Mouse (Mus musculus): ENCODE results near the gene Alg2. TPM values are rescaled to one million over a fixed set of nuclear protein-coding genes. Genes with fewer than 3 reads are reported as not detected.

The Alg2 gene
- total RNA-seq, 2 experiments from 2014 or later: 138 to 146 TPM

DNA sequence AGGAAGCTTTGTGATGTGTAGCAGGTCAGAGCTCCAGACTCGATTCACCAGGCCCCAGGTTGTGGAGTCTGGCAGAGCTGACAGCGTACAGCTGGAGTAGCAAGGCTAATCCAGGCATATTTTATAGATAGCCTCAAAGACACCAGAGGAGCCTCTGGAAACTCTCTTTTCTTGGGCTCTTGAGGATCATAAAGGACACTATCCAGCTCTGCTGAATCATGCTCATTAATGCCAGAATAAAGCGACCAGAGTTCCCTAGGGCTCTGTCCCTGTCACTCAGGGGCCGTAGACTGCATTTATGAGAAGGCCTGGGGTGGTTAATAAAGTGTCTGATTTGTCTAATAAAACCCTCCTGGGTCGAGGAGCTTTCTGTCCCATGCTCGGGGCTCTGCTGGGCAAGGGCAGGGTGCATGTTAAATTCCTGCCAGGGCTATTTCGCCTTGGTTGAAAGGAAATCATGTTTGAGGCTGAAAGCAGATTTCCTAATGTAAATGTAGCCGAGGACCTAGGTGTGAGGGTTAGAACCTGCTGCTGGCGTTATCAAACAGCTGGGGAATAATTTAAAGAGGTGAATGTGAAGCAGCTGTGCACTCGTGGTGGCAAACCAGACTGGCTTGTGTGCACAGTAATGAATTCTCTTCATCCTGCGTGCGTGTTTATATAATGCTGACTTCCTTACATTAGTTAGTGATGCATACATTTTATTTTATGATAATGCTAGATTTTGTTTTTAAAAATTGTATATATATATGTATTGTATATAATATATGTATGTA, 18.4 kb upstream of the Alg2 start:
- no peak overlapping the region for H3K4me3 ChIP-seq
- no peak for TF ChIP-seq CTCF (conservative IDR thresholded peaks at IDR 0.05)
- no peak overlapping the region for H3K27ac ChIP-seq
- DNase-seq (ENCODE audit: low spot score in 2 of 2): no peak

DNA sequence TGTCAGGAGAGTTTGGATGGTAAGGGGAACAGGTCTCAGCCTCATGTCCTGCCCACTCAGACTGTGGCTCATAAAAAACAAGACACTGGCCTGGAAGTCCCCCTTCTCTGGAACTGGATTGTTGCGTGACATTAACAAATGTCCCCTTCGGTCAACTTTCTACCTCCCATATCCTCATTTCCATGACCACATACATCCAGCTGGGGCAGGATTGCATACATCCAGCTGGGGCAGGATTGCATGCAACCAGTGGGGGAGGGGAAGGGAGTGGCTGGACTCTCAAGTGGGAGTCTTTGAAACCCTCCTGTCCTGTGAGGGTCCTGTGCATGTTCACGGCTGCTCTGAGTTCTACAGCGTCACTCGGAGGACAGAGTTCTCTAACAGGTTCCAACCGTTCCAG, 17.1 kb upstream of the Alg2 start:
- TF ChIP-seq CTCF (conservative IDR thresholded peaks at IDR 0.05): no peak
- no peak for DNase-seq (ENCODE audit: low spot score in 2 of 2)
- H3K4me3 ChIP-seq: no peak overlapping the region
- H3K27ac ChIP-seq: no peak overlapping the region

DNA sequence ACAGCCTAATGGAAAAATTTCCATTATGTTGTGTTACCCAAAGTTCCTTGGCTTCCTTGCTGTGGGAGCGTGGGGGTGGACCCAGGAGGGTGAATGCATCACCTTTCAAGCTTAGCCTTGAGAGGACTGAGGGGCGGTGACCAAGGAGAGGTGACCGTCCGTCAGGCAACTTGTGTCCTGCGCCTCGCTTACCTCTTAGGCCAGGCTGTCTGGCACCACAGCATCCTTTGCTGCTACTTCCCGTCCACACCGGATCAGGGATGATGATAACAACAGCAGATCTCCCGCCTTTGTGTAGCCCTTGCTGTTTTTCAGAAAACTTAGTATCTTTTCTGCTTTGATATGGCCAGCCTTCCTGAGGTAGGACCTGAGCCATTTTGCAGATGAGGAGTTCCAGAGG, 6.4 kb upstream of the Alg2 start:
- H3K27ac ChIP-seq: no peak overlapping the region
- H3K4me3 ChIP-seq: no peak overlapping the region
- no peak for DNase-seq (ENCODE audit: low spot score in 2 of 2)
- no peak for TF ChIP-seq CTCF (conservative IDR thresholded peaks at IDR 0.05)

DNA sequence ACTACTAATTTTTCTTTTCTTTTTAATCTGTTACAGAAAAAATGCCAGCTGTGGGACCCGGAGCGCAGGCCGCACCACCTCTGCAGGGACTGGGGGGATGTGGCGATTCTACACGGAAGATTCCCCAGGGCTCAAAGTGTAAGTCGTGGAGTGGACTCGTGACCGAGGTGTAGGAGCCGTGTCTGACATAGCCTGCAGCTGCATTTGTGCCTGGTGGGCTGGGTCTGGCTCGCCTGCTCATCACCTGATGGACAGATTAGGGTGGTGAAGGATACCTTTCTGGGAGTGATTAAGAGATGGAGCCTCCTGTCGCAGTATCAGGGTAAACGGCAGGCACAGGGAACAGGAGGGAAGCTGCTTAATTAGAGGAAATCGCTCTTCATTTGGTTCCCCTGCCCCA, 6.0 kb upstream of the Alg2 start:
- H3K4me3 ChIP-seq: no peak overlapping the region
- no peak for TF ChIP-seq CTCF (conservative IDR thresholded peaks at IDR 0.05)
- no peak for DNase-seq (ENCODE audit: low spot score in 2 of 2)
- no peak overlapping the region for H3K27ac ChIP-seq

DNA sequence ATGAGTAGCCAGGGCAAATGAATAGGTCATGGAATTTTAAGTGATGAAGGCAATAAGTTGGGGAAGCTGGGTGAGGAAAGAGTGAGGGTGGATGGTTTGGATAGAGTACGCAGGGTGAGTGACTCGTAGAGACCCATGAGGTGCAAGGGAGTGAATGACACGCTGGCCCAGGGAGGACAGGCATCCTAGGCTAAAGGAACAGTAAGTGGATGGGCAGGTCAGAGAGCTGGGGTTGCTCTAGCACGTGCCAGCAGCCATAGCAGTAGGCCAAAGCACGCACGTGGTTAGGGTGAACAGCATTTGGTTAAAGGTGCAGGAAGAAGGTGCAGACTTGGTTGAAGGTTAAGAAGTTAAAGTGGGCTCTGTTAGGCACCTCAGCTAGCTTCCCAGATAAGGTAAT, 3.4 kb upstream of the Alg2 start:
- H3K27ac ChIP-seq: no peak overlapping the region
- no peak for TF ChIP-seq CTCF (conservative IDR thresholded peaks at IDR 0.05)
- H3K4me3 ChIP-seq: no peak overlapping the region
- DNase-seq (ENCODE audit: low spot score in 2 of 2): no peak

DNA sequence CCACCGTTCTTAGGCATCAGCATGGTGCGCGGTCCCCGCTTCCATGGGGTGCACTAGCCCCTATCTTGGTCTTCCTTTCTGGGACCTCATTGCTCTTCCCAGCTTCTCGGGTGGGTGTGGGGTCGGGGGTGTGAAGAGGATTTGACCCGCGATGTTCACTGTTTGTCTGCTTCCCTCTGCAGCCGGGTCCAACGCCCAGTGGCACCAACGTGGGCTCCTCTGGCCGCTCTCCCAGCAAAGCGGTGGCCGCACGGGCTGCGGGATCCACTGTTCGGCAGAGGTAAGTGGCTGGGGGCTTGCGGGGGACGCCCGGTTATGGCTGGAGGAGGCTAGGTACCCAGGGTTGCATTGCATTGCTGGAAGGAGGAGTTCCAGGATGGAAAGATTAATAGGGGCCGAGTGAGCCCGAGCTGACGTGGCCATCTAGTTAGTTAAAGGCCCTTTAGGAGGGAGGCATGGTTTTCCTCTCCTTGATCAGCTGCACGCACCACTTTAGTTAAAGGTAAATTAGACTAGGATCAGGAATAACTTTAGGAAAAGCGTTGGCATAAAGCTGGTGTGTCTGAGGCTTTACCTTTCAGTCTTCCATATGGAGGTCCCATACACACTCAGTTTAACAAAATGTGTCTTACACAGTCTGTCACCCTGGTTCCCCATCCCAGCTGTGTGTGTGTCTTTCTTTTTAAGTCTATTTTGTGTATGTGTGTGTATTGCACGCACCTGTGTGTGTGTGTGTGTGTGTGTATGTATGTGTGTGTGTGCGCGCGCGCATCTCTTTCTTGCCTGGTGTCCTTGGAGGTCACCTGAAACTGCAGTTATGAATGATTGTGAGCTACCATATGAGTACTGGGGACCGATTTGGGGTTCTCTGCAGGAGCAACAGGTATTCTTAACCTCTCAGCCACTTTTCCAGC, 854 bp upstream of the Alg2 start:
- peak overlapping the region; percentile 97 for H3K27ac ChIP-seq
- TF ChIP-seq CTCF (conservative IDR thresholded peaks at IDR 0.05): no peak
- peak in 1 of 2 experiments; percentile 10 for DNase-seq (ENCODE audit: low spot score in 2 of 2)
- H3K4me3 ChIP-seq: peak overlapping the region; percentile 97

DNA sequence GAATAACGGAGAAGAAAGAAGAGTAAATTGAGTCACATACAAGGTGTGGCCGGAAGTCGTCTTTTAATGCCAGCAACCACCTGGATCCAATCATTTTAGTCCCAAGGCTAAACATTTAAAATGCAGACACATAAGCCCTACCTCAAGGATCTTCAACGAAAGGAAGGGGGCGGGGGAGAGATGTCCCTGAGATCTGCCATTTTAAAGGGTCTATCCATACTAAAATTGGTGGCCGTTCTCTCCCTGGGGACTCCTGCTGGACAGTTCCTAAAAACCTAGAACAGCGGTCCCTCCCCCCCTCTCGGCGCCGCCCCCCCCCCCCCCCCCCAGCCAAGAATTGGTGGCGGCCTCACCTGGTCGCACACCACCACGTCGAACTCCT, 556 bp downstream of the Alg2 start:
- no peak for DNase-seq (ENCODE audit: low spot score in 2 of 2)
- peak overlapping the region; percentile 97 for H3K4me3 ChIP-seq
- peak; percentile 39 for TF ChIP-seq CTCF (conservative IDR thresholded peaks at IDR 0.05)
- H3K27ac ChIP-seq: peak overlapping the region; percentile 97

DNA sequence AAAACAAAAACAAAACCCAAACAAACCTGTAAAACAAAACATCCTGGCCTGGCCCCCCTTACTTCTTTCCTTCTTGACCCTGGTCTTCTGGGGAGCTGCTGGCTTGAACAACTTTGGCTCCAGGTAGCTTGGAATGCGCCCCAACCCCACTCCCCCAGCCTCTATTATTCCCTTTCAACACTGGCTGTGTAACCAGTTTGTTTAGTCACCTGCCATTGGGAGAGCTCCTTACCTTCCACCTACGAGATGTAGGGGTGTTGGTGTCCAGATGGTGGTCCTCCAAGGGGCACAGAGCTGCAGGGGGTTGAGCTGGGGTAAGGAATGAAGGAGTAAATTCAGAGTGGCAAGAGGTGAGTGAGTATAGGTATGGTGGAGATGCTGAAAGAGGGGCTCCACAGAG, 6.9 kb downstream of the Alg2 start:
- H3K4me3 ChIP-seq: no peak overlapping the region
- no peak overlapping the region for H3K27ac ChIP-seq
- no peak for DNase-seq (ENCODE audit: low spot score in 2 of 2)
- no peak for TF ChIP-seq CTCF (conservative IDR thresholded peaks at IDR 0.05)

DNA sequence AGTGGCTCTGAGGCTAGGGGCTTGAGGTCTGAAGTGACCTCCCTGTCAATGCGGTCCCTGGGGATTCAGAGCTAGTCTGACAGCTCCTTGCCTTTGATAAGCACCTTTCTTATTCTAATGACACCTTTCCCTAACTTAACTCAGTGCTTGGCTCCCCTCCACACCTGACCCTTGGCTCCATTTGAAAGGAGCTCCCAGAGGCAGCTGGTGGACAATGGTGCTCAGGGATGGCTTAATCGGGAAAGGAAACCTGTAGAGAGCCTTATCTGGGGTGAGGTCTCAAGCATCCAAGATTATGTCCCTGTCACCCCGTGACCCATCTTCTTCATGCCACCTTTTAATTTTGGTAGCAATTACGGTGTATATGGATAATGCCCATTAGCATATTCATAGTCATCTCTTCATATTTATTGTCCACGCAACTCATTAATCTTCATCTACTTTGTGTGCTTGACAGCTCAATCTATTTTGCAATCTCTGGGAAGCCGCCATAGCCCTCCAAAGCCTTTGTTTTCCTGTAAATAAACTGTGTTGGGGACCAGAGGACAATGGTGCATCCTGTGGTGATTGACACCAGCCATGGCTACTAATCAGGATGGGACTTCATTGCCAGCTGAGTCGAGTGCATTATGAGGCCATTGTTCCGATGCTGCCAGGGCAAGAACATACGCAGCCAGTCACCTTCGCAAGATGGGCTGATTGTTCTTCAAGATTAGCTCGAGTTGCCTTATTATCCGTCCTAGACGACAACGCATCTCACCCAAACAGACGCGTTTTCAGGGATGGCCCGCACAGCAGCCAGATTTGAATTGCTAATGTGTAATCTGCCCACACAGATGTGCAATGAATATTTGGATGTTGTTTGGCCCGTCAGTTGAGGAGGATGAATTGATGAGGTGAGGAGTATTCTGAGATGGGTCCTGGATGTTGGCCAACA, 24.3 kb downstream of the Alg2 start:
- Histone ChIP-seq H3K27ac (no peak overlapping the region), H3K4me3 (no peak overlapping the region)
- no peak for DNase-seq (ENCODE audit: low spot score in 2 of 2)
- TF ChIP-seq CTCF (conservative IDR thresholded peaks at IDR 0.05): no peak

DNA sequence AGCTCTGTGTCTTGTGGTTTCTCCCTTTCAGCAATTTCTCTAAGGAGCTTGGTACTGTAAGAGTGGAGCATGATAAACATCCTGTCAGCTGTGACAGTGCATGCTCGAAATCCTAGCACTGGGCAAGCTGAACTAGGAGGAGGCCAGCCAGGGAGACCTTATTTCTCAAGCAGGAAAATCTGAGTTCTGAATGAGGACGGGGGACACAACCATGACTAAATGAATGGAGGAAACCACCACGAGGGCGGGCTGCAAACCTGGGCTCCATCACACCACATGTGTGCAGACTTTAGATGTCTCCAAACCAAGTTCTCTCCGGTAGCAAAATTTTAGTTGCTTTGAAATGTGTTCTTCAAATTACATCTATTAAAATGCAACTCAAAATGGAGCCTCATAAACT, 25.0 kb downstream of the Alg2 start:
- H3K27ac ChIP-seq: no peak overlapping the region
- no peak for DNase-seq (ENCODE audit: low spot score in 2 of 2)
- TF ChIP-seq CTCF (conservative IDR thresholded peaks at IDR 0.05): no peak
- H3K4me3 ChIP-seq: no peak overlapping the region

DNA sequence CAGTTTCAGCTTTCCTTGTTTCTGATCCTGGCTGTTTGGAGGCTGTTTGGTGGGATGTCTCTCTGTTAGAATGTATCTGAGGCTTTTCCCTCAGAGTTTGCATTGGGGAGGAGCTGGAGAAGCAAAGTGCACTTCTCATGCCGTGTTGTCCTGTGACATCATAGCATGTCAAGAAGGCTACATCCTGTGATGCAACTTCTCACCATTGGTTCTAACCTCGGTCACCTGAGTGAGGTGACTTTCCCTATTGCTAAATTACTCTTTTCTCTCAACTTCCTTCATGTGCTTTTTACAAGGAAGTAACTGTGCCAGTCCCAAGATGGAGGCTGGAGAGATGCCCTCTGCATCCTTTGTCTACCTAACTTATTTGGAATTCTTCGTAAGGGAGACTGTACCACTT, 25.6 kb downstream of the Alg2 start:
- no peak for DNase-seq (ENCODE audit: low spot score in 2 of 2)
- Histone ChIP-seq H3K27ac (no peak overlapping the region), H3K4me3 (no peak overlapping the region)
- TF ChIP-seq CTCF (conservative IDR thresholded peaks at IDR 0.05): no peak

DNA sequence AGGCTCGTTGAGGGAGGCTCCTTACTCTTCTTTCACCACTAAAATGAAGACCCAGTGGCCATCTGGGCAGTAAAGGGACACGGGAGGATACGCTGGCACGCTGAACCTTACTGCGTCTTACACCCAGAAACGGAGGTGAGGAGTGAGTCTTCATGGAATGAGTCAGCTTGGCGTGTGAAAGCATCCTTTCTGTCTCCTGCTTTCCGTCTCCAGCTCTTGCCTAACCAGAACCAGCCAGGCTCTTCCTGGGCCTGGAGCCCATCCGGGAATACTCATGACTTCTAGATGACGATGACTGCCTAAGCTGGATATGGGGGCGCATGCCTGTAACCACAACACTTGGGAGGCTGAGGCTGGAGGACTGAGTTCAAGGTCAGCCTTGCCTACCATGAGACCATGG, 33.2 kb downstream of the Alg2 start:
- no peak overlapping the region for H3K27ac ChIP-seq
- DNase-seq (ENCODE audit: low spot score in 2 of 2): no peak
- H3K4me3 ChIP-seq: no peak overlapping the region
- TF ChIP-seq CTCF (conservative IDR thresholded peaks at IDR 0.05): no peak

DNA sequence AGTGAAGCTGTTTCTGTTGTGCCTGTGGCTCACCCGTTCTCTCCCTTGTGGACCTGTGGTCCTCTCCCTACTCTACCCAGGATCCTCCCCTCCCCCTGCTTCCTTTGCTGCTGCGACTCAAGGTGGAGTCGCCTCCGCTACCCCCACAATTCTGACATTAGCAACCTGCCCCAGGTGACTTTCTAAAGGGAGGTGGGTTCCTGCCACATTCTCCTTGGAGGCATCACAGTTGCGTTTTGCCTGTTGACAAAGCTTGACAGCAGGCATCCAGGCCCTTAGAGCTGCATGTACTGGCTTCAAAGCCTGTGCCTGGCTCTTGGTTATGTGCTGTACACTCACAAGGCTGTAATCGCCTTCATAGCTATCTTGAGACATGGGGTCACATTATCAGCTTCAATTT, 35.2 kb downstream of the Alg2 start:
- Histone ChIP-seq H3K27ac (no peak overlapping the region), H3K4me3 (no peak overlapping the region)
- no peak for TF ChIP-seq CTCF (conservative IDR thresholded peaks at IDR 0.05)
- DNase-seq (ENCODE audit: low spot score in 2 of 2): no peak

Measured in layer of hippocampus, adult 2 months (tissue).